Mouse (Mus musculus) effector memory CD4-positive, alpha-beta T cell, adult 7 months (primary cell): ENCODE measurements around the gene Tgfbi. TPM values are rescaled to one million over a fixed set of nuclear protein-coding genes. Genes with fewer than 3 reads are reported as not detected.

Experiments
- polyA plus RNA-seq: library from polyadenylated mRNA; unstranded; fragments of 100-300 nt; shearing (Covaris generic); gene quantifications from one replicate; pipeline ENCODE4 v1.2.1, GENCODE M21; 2017

Tgfbi gene
- not detected for polyA plus RNA-seq

DNA sequence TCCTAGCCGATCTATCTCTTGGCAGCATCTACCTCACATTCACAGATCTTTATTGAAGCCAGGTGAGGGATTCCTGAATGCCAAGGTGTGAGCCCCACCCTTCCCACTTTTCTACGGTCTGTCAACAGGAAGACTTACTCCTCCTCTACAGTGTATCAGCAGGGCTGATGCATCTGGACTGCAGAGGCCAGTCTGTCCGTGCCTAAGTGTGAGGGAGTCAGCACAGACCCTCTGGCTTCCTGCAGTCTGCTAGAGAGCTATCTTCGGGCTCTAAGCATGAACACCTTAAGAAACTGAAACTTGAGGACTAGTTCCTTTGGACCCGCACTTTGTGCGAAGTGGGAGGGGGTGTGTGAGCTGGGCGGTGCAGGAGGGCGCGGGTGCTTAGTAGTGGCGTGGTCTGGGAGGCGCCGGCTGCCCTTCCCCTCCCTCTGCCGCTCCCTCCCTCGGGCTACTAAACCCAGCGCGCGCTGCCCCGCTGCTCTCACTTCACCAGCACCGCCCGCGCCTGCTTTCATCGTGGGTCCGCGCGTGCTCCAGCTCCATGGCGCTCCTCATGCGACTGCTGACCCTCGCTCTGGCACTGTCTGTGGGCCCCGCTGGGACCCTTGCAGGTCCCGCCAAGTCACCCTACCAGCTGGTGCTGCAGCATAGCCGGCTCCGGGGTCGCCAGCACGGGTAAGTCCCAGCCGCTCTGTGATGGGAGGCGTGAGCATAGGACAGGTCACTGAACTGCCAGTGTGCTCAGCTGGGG is at the start of gene Tgfbi:
Gene Tgfbi (plus strand): TSS at position 421 of the 754 bp plus-strand sequence.

Other genes with a start within 250 kb of the Tgfbi start
- gene Gm3045, start 182.9 kb upstream of the Tgfbi start, polyA plus RNA-seq: not detected
- gene Slc25a48, start 171.2 kb upstream of the Tgfbi start, polyA plus RNA-seq: not detected
- gene Il9, start 127.3 kb upstream of the Tgfbi start, polyA plus RNA-seq: not detected
- 2.4 TPM for gene Fbxl21, start 87.1 kb upstream of the Tgfbi start, polyA plus RNA-seq
- gene Lect2, start 61.0 kb upstream of the Tgfbi start, polyA plus RNA-seq: not detected
- 47.1 TPM for gene Smad5, start 93.5 kb downstream of the Tgfbi start, polyA plus RNA-seq
- not detected for gene Gm45623, start 144.3 kb downstream of the Tgfbi start, polyA plus RNA-seq